Mouse (Mus musculus) heart, postnatal 4 days (tissue): Measurements from ENCODE around the gene Vps37c. TPM values are rescaled to one million over a fixed set of nuclear protein-coding genes. Genes with fewer than 3 reads are reported as not detected.

Source experiments
- DNase-seq: peaks from one replicate; pipeline ENCODE4 v3.0.0; 2021
- total RNA-seq, 2 experiments: library from RNA; stranded (reverse); gene quantifications; 2 replicates each; pipeline ENCODE4 v1.2.3; 2021

Gene Vps37c
- total RNA-seq, 2 experiments from 2014 or later, result 26.1 to 27.9 TPM

- no peak for DNase-seq
Observed at GRCm38 (mm10) chr19:10742565-10742964, 54.0 kb downstream of the Vps37c start.

DNA sequence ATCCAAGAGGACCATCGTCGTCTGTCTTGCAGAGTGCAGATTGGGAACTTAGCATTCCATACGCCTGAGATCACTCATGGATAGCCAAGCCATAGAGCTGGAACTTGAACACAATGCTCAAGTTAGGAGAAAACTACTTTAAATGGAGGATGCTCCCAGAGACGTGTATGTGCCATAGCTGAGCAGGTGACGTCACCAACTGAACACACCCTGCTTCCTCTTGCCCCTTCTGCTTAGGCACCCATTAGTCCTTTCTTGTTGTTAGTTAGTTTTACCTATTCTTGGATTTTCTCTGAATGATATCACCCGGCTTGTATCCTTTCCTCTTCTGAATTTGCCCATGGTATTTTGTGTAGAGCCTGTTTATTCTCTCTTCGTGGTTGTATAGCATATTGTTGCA lies 58.6 kb downstream of the Vps37c start:
- no peak for DNase-seq

GRCm38 (mm10) chr19:10747718-10748117 lies 59.2 kb downstream of the Vps37c start:
- DNase-seq, result no peak

DNA sequence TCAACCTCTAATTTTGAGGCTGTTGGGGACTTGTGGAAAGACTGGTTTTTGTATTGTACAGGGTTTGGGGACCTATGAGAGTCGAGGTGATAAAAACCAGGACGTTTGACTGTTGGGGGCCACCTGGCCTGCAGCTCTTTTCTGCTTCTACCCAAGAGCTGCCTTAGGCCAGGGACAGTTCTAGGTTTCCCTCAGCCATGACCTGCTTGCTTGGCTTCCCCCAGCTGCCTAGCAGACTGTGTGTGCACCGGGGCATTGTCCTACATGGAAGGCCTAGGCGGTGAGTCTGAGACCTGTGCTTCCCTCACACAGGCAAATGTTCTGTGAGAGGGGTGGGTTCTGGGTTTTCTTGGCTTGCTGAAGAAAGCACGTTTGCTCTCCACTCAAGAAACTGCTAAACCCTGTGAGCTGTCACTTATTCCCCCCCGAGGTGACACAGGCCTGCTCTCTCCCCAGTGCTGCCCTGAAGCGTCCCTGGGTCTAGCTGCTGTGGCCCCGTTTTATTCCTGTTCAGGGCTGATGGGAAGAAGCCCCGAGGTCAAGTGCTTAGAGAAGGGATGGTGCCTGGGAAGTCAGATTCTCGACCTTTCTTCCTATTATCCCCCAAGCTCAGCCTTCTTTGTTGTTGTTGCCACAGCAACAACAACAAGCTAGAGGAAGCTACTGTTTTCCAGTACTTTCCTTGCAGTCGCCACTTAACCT lies 60.0 kb downstream of the Vps37c start:
- no peak for DNase-seq

DNA sequence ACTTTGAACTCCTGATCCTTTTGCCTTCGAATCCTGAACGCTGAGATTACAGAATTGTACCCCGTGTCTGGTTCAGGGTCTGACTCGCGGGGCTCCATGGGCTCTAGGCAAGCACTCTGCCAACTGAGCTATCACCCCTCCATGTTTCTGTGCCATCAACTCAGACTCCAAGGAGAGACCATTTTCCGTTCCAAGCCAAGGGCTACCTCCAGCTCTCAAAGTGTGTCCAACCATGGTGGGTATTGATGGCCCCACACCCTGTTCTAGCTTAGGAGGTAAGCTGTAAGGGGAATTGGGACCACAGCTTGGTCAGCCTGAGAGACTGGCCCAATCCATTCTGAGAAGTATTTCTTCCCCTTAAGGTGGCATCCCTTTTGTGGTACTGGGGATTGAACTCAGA lies 60.8 kb downstream of the Vps37c start:
- DNase-seq, result no peak

DNA sequence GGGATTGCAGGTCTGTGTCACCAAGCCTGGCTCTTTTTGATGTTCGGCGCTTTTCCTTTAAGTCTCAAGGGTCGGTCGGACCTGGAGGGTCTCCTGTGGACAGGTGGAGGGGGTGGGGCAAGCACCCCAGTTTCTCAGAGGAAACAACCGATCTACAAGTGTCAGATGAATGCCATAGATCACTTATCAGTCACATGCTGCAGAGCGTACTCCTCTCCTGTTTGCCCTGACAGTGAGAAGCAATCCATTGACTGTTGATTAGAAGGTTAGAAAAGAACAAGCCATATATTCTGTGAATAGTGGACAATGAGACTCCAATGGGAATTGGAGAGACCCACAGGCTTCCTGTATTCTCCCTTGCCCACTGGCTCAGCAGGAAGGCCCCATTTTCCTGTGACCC lies 61.6 kb downstream of the Vps37c start:
- no peak for DNase-seq

DNA sequence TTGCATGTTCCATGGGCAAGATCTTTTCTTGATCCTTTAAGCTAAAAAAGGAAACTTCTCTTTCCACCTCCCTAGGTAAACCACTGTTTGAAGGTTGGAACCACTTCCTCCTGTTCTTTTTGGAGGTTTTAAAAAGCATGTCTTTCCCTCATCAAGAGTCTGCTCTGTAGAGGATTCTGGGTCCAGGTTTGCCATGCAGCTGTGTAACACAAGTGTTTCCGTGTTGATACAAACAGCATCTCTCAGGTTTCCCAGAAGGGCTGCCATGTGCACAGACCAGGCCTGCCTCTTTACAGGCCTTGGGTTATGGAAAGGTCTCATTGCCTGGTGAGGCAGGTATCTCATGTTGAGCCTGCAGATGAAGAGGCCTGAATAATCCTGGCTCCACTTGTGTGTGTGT lies 63.1 kb downstream of the Vps37c start:
- DNase-seq, result no peak

- no peak for DNase-seq
Observed at GRCm38 (mm10) chr19:10752106-10752505, 63.6 kb downstream of the Vps37c start.

- DNase-seq, result no peak
Observed at GRCm38 (mm10) chr19:10752646-10753045, 64.1 kb downstream of the Vps37c start.

GRCm38 (mm10) chr19:10757125-10757524 lies 68.6 kb downstream of the Vps37c start:
- DNase-seq, result no peak

DNA sequence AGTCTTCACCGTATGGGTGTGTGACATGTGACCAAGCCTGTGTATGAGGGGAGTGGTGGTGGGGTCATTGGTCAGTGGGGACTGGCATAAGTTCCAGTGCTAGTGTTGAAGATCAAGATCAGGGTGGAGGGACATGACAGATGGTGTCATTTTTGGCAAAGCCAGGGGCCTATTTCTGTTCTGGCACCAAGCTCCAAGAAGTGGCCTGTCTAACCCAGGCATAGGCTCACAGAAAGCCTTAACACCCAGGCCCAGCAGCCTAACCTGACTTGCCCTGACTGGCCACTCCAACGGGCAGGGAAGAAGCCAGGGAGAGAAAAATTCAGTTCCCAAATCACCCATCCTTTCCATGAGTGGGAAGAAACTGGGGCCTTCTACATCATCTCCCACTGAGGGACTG lies 69.0 kb downstream of the Vps37c start:
- DNase-seq, result no peak

GRCm38 (mm10) chr19:10758708-10759107 lies 70.2 kb downstream of the Vps37c start:
- DNase-seq, result no peak

- DNase-seq, result no peak
Observed at GRCm38 (mm10) chr19:10759525-10759924, 71.0 kb downstream of the Vps37c start.

DNA sequence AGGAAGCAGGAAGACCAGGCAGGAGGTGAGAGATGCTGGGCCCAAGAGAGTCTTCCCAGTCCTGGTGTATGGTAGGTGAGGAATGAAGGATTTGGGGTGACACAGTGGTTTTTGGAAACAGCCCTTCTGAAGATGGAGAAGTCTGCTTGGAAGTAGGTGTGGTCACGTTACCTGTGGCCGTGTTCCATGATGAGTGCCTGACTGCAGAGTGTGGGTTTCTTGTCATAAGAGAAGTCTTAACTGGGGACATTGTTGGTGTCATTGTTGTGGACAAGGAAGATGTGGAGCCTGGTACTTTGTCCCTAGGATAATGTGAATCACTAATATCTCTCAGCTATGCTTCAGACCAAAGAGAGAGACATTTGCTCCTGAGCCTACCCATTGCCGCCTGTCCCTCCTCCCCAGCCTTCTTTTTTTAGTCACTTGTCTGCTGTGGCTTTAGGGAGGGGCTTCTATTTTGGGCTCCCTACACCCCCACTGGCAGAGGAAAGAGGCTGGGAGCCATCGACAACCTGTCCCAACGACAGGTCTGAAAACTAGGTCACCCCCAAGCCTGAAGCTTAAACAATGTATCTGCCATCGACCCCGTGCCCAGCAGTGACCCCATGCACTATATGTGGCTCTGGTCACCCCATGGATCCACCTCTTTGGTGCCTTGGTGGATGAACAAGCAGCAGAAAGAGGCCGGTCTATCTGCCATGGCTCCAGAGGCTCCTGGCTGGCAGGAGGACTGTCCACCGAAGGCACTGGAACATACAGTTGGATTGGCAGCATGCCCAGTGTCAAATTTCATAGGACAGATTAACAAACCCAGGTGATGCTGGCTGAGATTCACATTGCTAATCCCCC lies 71.7 kb downstream of the Vps37c start:
- peak; percentile 64 for DNase-seq

DNA sequence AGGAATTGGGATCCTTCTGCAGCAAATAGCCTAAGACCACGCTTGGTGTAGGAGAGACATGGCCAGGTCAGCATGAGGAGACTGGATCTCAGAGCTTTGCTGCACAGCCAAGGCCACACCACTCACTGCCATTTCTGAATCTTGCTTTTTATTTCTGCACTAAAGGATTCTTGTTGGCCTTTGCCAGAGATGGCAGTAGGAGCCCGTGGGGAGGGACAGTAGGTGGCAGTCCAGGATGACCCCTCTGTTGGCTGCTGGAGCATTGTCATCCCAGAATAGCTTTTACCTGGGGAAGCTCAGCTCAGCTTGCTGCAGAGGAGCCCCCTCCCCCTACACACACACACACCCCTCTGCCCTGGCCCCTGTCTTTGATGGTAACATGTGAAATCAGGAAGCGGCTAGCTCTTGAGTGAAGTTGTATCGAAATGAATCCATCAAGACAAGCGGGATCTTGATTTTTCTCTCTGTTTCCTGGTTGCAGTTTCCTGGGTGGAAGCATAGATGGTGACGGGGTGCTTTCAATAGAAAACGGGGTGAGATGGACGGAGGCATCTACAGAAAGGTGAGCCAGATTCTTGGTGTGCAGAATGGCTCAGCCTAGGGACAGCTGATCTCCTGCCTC lies 73.4 kb downstream of the Vps37c start:
- DNase-seq, result no peak

DNA sequence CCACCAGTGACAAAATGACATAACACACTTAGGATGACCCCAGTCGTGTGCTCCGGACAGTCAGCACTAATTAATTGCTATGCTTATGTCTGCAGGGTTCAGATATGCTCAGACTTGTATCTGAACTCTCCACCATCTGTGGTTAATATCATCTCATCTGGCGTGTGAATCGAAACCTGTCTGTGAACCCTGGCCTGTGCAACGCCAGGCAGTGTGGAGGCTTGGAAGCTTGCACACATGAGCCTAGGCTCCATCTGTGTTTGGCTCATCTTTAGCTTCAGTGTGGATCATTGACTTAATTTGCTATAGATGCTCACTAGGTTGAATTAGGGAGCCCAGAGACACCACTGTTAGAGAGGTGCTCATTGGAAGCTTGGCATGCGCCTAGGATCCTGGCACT lies 73.9 kb downstream of the Vps37c start:
- no peak for DNase-seq

GRCm38 (mm10) chr19:10763381-10764031 lies 75.0 kb downstream of the Vps37c start:
- no peak for DNase-seq

Other genes with a start within 250 kb of the Vps37c start
- 1 to 10 TPM; 3.3 to 4.7 TPM for gene Lrrc10b, start 231.3 kb upstream of the Vps37c start, total RNA-seq
- gene Ppp1r32, start 205.8 kb upstream of the Vps37c start, total RNA-seq, result under 1 TPM; 0.52 to 0.77 TPM
- gene Cpsf7, start 163.5 kb upstream of the Vps37c start, total RNA-seq, result 10 to 100 TPM; 50.0 to 52.9 TPM
- 10 to 100 TPM; 54.2 to 56.5 TPM for gene Sdhaf2, start 162.6 kb upstream of the Vps37c start, total RNA-seq
- gene Tmem216, start 132.5 kb upstream of the Vps37c start, total RNA-seq, result 1 to 10 TPM; 5.8 to 6.2 TPM
- gene Cyb561a3, start 111.6 kb upstream of the Vps37c start, total RNA-seq, result 10 to 100 TPM in 1 of 2 experiments, 1 to 10 TPM in 1; 8.1 to 11.3 TPM
- 1 to 10 TPM; 6.1 to 7.7 TPM for gene Tmem138, start 111.4 kb upstream of the Vps37c start, total RNA-seq
- 100 to 1,000 TPM; 269 to 282 TPM for gene Ddb1, start 83.4 kb upstream of the Vps37c start, total RNA-seq
- 10 to 100 TPM; 13.3 to 13.6 TPM for gene Tkfc, start 83.1 kb upstream of the Vps37c start, total RNA-seq
- gene Vwce, start 54.5 kb upstream of the Vps37c start, total RNA-seq, result under 1 TPM; 0.38 to 0.47 TPM
- gene Pga5, start 10.7 kb upstream of the Vps37c start, total RNA-seq, result not detected
- gene Cd5, start 50.3 kb downstream of the Vps37c start, total RNA-seq, result under 1 TPM; 0.34 to 0.95 TPM
- gene Cd6, start 141.3 kb downstream of the Vps37c start, total RNA-seq, result under 1 TPM in 1 of 2 experiments, not detected in 1; 0.17 TPM
- gene Slc15a3, start 151.0 kb downstream of the Vps37c start, total RNA-seq, result 1 to 10 TPM; 2.1 to 2.3 TPM
- gene Tmem132a, start 181.2 kb downstream of the Vps37c start, total RNA-seq, result 10 to 100 TPM; 52.4 to 53.4 TPM
- gene Tmem109, start 193.3 kb downstream of the Vps37c start, total RNA-seq, result 100 to 1,000 TPM; 100 to 104 TPM
- 100 to 1,000 TPM; 214 to 232 TPM for gene Prpf19, start 206.5 kb downstream of the Vps37c start, total RNA-seq
- gene Zp1, start 231.9 kb downstream of the Vps37c start, total RNA-seq, result not detected
- under 1 TPM; 0.09 to 0.12 TPM for gene Ptgdr2, start 248.4 kb downstream of the Vps37c start, total RNA-seq